Mouse (Mus musculus) liver, embryonic 11.5 days (tissue): Measurements from ENCODE around the gene Ldlrap1. TPM values are rescaled to one million over a fixed set of nuclear protein-coding genes. Genes with fewer than 3 reads are reported as not detected.

Source experiments
- ATAC-seq: fragments of 200-750 bp; cut with Nextera tagmentation; replicated peaks from 2 replicates; pipeline ENCODE4 v1.8.0; 2017; ENCODE audit warnings: moderate number of reproducible peaks, mild to moderate bottlenecking, moderate TSS enrichment, moderate library complexity; ENCODE audit not compliant: low FRiP score
- DNase-seq: peaks from one replicate; pipeline ENCODE4 v3.0.0-alpha.2; 2017; ENCODE audit warnings: low spot score
- H3K27ac ChIP-seq: fragments of 300-500 bp; sonication (generic); 2 replicates; pipeline ENCODE4 v1.5.1; 2014; ENCODE audit warnings: mild to moderate bottlenecking, low read depth, low read length, control low read depth
- H3K27me3 ChIP-seq: fragments of 300-500 bp; sonication (generic); replicated peaks from 2 replicates; pipeline ENCODE4 v1.6.1; 2014; ENCODE audit warnings: low read length, mixed read lengths; ENCODE audit not compliant: control insufficient read depth, insufficient read depth
- H3K36me3 ChIP-seq: fragments of 300-500 bp; sonication (generic); 2 replicates; pipeline ENCODE4 v1.6.1; 2014; ENCODE audit warnings: mild to moderate bottlenecking, low read length, moderate library complexity, mixed read lengths; ENCODE audit not compliant: control insufficient read depth, insufficient read depth
- H3K4me1 ChIP-seq: fragments of 300-500 bp; sonication (generic); replicated peaks from 2 replicates; pipeline ENCODE4 v1.6.1; 2014; ENCODE audit warnings: low read length, mixed read lengths; ENCODE audit not compliant: control insufficient read depth, insufficient read depth
- H3K4me2 ChIP-seq: fragments of 300-500 bp; sonication (generic); 2 replicates; pipeline ENCODE4 v1.6.1; 2014; ENCODE audit warnings: mild to moderate bottlenecking, control low read depth, moderate library complexity
- H3K4me3 ChIP-seq: fragments of 300-500 bp; sonication (generic); 2 replicates; pipeline ENCODE4 v1.5.1; 2014; ENCODE audit warnings: low read depth, low read length, control low read depth
- H3K9ac ChIP-seq: fragments of 300-500 bp; sonication (generic); 2 replicates; pipeline ENCODE4 v1.6.1; 2014; ENCODE audit warnings: low read depth, low read length, control low read depth
- H3K9me3 ChIP-seq: fragments of 300-500 bp; sonication (generic); 2 replicates; pipeline ENCODE4 v1.6.1; 2016; ENCODE audit warnings: low read length, inconsistent platforms, mixed read lengths; ENCODE audit not compliant: control insufficient read depth
- WGBS: fragments of 180-500 bp; shearing (Covaris S2); extraction: QIAGEN DNeasy Blood & Tissue Kit; methylation state at CpG from one replicate; pipeline ENCODE4 v1.1.7; 2014; 5-methylcytosine and 5-hydroxymethylcytosine counted together
- polyA plus RNA-seq: library from polyadenylated mRNA; unstranded; fragments of >200 nt; fragmentation: Nextera tagmentation; extraction: Ambion mirVana; gene quantifications from 2 replicates; pipeline ENCODE4 v1.2.1, GENCODE M21; 2014

The Ldlrap1 gene
- polyA plus RNA-seq, 1 experiment from 2014 or later: 32.2 TPM

GRCm38 (mm10) chr4:134759564-134759963 lies 8.3 kb downstream of the Ldlrap1 start:
- Histone ChIP-seq H3K27ac (peak overlapping the region; percentile 84), H3K4me2 (peak overlapping the region; percentile 36), H3K9me3 (no peaks in the 10 kb centered on the region), H3K36me3 (peaks cover 6% of the 10 kb centered on the region; the same call in 1 of the 2 replicates), H3K27me3 (no peaks in the 10 kb centered on the region), H3K4me3 (no peak overlapping the region), H3K9ac (peak overlapping the region; percentile 27), H3K4me1 (peaks cover 88% of the 10 kb centered on the region)
- no peak for DNase-seq
- peak; percentile 84 for ATAC-seq
- 61% methylated on average over 7 of the region's 7 CpGs for WGBS

GRCm38 (mm10) chr4:134758922-134759321 lies 8.9 kb downstream of the Ldlrap1 start:
- DNase-seq: no peak
- ATAC-seq: no peak
- H3K4me3 ChIP-seq: no peak overlapping the region
- H3K36me3 ChIP-seq: peaks cover 8% of the 10 kb centered on the region; the same call in 1 of the 2 replicates
- H3K4me1 ChIP-seq: peaks cover 88% of the 10 kb centered on the region
- peak overlapping the region; percentile 27; the same call in 1 of the 2 replicates for H3K9ac ChIP-seq
- H3K4me2 ChIP-seq: peak overlapping the region; percentile 36
- no peaks in the 10 kb centered on the region for H3K9me3 ChIP-seq
- WGBS: 88% methylated on average over 14 of the region's 14 CpGs
- H3K27ac ChIP-seq: peak overlapping the region; percentile 84
- no peaks in the 10 kb centered on the region for H3K27me3 ChIP-seq

DNA sequence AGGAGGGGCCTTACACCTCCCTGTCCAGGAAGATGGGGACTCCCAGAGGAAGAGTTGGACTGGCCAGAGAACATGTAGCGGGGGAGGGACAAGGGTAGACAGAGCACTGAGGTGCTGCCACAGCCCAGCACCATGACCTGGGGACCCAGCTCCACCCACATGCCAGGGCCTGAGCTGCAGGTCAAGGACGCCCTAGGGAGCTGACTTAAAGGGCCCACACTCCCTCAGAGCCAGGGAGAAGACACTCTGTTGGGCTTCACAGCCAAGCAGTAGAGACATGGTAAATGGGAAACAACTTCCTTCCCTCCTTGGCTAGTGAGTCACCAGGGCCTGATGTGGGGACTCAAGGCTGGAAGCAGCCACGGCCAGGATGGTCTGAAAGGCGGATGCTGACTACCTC lies 9.5 kb downstream of the Ldlrap1 start:
- Histone ChIP-seq H3K4me2 (no peak overlapping the region), H3K27me3 (no peaks in the 10 kb centered on the region), H3K9ac (no peak overlapping the region), H3K4me1 (peaks cover 89% of the 10 kb centered on the region), H3K27ac (no peak overlapping the region), H3K36me3 (peaks cover 10% of the 10 kb centered on the region; the same call in 1 of the 2 replicates), H3K9me3 (no peaks in the 10 kb centered on the region), H3K4me3 (no peak overlapping the region)
- 74% methylated on average over 4 of the region's 4 CpGs for WGBS
- no peak for DNase-seq
- ATAC-seq: no peak

DNA sequence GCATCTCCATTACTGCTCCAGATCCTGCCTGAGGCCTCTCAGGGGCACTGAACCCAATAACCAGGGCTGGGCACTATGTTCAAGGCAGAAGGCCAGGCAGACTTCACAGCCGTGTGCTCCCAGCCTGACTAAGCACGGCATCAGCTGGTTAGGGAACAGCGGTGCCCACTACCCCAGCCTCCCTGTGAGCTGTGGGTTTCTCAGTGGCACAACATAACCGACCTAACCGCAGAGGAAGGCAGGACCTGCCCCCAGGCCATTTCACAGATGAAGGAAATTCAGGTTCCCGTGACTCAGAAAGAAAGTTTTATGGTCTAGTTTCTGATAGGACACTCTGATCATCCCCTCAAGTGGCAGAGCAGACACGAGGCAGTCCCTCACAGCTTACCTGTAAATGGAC lies 10.9 kb downstream of the Ldlrap1 start:
- Histone ChIP-seq H3K27me3 (no peaks in the 10 kb centered on the region), H3K9me3 (no peaks in the 10 kb centered on the region), H3K4me2 (no peak overlapping the region), H3K36me3 (peaks cover 10% of the 10 kb centered on the region; the same call in 1 of the 2 replicates), H3K4me1 (peaks cover 91% of the 10 kb centered on the region), H3K27ac (0 out of 2 replicates have a peak overlapping the region, but pooled peaks have one; percentile 26), H3K9ac (no peak overlapping the region), H3K4me3 (no peak overlapping the region)
- ATAC-seq: no peak
- 76% methylated on average over 7 of the region's 7 CpGs for WGBS
- DNase-seq: no peak

- no peaks in the 10 kb centered on the region for H3K27me3 ChIP-seq
- DNase-seq (no peak), ATAC-seq (no peak)
- WGBS: 78% methylated on average over 13 of the region's 13 CpGs
- no peaks in the 10 kb centered on the region for H3K9me3 ChIP-seq
- 0 out of 2 replicates have a peak overlapping the region, but pooled peaks have one; percentile 35 for H3K9ac ChIP-seq
- H3K4me3 ChIP-seq: no peak overlapping the region
- H3K36me3 ChIP-seq: peaks cover 10% of the 10 kb centered on the region; the same call in 1 of the 2 replicates
- H3K4me1 ChIP-seq: peaks cover 90% of the 10 kb centered on the region
- no peak overlapping the region for H3K4me2 ChIP-seq
- H3K27ac ChIP-seq: peak overlapping the region; percentile 68
Observed at GRCm38 (mm10) chr4:134754941-134755340, 12.9 kb downstream of the Ldlrap1 start.

- no peak for ATAC-seq
- Histone ChIP-seq H3K9ac (0 out of 2 replicates have a peak overlapping the region, but pooled peaks have one; percentile 35), H3K27ac (peak overlapping the region; percentile 68), H3K4me2 (peak overlapping the region; percentile 5; the same call in 1 of the 2 replicates), H3K4me3 (no peak overlapping the region), H3K27me3 (no peaks in the 10 kb centered on the region), H3K9me3 (no peaks in the 10 kb centered on the region), H3K4me1 (peaks cover 84% of the 10 kb centered on the region), H3K36me3 (peaks cover 10% of the 10 kb centered on the region; the same call in 1 of the 2 replicates)
- no peak for DNase-seq
- 36% methylated on average over 10 of the region's 10 CpGs for WGBS
Observed at GRCm38 (mm10) chr4:134754371-134754770, 13.5 kb downstream of the Ldlrap1 start.

DNA sequence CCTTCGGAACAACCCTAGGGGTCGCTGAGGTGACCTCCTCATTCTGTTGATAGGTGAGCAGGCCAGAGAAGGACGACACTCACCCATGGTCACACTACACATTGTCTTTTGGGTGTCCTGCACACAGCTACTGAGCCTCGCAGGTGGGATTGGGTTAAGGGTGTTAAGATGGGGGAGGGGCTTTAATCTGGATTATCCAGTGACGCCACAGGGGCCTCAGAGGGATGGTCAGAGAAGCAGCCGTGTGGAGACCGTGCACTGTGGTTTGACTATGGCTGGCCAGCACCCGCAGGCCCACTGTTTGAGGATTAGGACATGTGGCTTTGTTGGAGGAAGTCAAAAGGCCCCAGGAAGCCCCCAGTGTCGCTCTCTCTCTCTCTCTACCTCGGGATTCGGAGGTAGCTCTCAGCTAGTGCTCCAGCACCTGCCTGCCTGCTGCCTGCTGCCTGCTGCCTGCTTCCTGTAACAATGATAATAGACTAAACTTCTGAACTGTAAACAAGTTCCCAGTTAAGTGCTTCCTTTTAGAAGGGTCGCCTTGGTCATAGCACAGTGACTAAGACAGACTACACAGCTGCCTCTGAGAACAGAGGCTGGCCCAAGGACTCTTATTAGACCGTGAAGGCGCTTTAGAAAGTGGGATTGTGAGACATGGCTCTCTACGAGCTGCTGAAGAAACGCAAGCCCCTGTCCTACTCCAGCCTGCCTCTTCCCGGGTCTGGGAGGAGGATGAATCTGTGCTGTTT lies 14.1 kb downstream of the Ldlrap1 start:
- Histone ChIP-seq H3K4me3 (no peak overlapping the region), H3K36me3 (peaks cover 14% of the 10 kb centered on the region), H3K4me1 (peaks cover 83% of the 10 kb centered on the region), H3K9me3 (no peaks in the 10 kb centered on the region), H3K9ac (peak overlapping the region; percentile 35; the same call in 1 of the 2 replicates), H3K27ac (peak overlapping the region; percentile 68), H3K4me2 (no peak overlapping the region; the same call in 1 of the 2 replicates), H3K27me3 (no peaks in the 10 kb centered on the region)
- 45% methylated on average over 17 of the region's 17 CpGs for WGBS
- DNase-seq (no peak), ATAC-seq (no peak)

DNA sequence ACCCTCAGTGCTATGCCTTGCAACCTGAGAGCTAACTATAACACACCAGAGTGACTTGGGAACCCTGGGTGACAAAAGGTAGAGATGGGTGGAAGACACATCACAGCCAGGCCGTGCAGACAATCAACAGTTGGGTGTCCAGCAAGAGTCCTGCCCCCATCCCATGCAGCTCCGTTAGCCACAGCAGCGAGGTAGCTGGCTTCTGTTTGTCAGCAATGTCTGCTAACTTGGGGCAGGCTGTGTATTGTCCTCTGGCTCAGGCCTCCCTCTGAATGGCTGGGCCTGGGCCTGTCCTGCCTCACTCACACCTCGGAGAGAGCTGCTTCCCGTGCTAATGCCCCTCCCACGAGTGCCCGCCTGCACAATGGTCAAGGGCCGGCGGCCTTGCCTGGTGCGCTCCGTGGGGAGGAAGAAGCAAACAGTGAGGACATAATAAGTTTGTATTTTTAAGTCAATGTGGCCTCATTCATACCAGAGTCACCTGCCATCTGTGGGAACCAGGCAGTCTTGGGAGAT lies 14.9 kb downstream of the Ldlrap1 start:
- Histone ChIP-seq H3K27ac (0 out of 2 replicates have a peak overlapping the region, but pooled peaks have one; percentile 89), H3K9me3 (no peaks in the 10 kb centered on the region), H3K36me3 (peaks cover 21% of the 10 kb centered on the region), H3K4me3 (no peak overlapping the region), H3K27me3 (no peaks in the 10 kb centered on the region), H3K4me2 (no peak overlapping the region), H3K9ac (no peak overlapping the region), H3K4me1 (peaks cover 77% of the 10 kb centered on the region)
- 63% methylated on average over 11 of the region's 11 CpGs for WGBS
- no peak for ATAC-seq
- DNase-seq: no peak
